Mouse (Mus musculus) kidney, adult 18-20 months (tissue): ENCODE results near the gene Gm20388.
A peak's percentile ranks its signal among the peaks of the same experiment; 100 is the strongest.

ENCODE experiments used
- DNase-seq: peaks from one replicate; pipeline ENCODE4 v3.0.0; 2021

Gene Gm20388

DNA sequence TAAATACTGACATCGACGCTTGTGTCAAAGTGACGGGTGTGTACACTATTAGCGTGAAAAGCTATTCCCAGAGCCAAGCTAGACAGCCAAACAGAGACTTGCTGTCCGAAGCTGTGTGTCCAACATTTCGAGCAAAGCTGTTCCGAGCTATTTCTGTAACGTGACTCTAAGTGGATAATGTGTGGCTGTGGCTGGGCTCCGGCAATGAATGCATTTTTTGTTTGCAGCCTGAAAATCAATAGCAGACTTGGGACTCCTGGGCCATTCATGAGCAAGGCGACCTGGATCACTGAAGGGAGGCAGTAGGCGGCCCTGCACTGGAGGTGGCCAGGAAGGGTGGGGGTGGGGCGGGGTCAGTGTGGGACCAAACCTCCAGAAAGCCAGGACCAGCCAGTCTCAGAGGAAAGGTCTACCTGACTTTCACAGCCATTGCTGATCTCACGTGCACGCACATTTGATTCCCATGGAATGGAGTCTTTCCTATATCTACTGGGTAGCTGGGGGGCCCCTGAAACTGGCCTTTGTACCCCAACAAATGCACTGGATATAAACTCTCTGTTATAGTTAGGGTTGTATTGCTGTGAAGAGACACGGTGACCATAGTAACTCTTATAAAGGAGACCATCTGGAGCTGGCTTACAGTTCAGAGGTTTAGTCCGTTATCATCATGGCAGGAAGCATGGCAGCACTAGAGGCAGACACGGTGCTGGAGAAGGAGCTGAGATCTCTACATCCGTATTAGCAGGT is 1415.7 kb downstream of the Gm20388 start:
- no peak for DNase-seq

DNA sequence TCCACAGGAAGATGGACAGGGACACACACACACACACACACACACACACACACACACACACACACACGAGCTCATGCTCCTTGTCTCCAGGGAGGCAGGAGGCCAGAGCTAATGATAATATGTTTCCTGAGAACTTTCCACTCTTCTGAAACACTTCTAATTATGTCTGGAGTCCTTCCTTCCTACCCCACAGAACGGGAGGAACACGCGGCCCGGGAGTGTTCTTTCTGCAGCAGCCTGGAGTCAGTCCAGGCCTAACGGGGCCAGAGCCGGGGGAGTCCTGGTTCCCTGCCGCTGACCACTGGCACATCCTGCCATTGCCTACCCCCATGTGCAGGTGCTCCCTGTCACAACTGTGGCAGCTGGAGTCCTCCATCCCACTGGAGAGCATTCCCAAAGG is 1421.8 kb downstream of the Gm20388 start:
- DNase-seq: peak; percentile 57

DNA sequence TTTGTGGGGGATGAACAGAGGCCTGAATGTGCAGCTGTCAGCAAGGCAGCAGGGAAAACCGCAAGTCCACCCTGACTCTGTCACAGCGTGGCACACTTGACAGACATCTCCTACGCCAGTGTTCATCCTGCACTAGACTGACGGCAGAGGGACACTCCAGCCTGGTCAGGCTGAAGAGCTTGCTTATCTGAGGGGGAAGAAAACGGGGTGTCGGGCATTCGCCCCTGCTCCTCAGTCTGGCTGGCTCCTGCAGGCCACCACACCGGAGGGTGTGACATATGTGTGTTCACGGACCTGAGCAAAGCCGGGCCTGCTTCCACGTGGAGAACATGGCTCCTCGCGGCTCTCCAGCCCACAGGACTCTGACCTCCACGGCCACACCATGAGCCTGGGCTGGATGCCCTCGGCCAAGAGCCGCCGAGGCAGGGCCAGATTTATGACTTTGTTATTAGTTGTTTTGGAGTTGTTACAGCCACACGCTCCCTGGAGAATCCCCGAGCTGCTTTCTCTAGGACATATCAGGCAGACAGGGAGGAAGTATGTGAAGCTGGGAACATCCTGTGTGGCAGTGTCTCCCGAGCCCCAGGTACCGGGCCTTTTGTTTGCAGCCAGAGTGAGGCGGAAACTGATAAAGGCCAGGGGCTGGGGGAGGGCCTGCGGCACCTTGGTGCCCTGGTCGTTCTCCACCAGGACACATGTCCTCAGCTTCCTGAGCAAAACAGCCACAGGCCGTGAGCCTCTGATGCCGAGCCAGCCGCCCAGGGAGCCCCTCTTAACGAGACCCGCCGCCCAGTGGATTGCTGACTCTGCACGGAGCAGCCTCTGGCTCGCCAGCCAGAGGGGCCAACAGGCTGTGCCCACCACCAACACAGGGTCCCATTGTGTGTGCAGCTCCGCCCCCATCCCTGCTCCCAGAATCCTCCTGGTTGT is 1424.1 kb downstream of the Gm20388 start:
- peak; percentile 61 for DNase-seq

DNA sequence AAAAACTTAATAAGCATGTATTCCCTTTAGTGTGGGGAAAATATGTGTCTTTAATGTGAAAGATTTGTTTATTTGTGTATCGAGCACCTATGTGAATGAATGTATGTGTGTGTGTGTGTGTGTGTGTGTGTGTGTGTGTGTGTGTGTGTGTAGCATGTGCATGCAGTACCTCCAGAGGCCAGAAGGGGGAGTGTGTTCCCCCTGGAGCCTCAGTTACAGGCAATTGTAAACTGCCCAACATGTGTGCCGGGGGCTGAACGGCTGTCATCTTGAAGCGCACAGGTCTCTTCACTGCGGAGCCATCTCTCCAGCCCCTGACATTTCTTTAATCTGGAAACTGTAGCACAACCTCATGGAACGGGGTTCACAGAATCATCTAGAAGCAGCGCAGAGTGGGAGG is 1425.0 kb downstream of the Gm20388 start:
- DNase-seq: no peak

DNA sequence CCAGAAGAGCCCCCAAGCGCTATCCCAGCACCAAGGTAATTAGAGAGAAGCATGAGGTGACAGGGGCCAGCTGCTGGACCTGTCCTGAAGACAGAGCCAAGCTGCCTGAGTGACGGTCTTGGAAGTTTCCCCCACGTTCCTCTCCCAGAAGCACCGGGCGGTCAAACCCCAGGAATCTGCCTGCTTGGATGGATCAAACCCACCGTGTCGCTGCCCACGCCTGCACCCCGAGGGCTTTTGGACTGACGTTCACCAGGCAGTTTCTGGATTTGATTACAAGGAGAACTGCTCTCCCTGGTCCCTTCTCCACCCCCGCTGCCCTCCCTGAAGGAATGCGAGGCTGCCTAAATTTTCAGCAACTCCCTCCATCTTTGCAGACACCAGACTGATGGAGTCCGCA is 1432.3 kb downstream of the Gm20388 start:
- DNase-seq: no peak

DNA sequence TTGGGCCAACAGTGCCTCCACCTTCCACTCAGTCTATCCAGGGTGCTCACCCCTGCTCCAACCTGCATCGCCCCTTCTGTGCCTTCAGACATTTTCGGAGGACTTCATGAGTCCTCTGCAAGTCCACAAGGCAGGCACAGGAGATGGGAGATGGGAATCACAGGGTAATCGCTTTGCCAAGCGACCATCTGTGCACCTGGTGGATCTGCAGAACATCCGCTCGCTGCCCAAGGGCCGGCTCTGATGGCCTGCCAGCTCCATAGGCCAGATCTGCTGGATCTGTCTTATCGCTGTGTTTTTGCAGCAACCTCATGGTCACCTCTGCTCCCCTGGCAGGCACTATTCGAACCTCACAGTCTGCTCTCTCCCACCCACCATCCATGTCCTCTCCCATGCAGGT is 1433.8 kb downstream of the Gm20388 start:
- no peak for DNase-seq

DNA sequence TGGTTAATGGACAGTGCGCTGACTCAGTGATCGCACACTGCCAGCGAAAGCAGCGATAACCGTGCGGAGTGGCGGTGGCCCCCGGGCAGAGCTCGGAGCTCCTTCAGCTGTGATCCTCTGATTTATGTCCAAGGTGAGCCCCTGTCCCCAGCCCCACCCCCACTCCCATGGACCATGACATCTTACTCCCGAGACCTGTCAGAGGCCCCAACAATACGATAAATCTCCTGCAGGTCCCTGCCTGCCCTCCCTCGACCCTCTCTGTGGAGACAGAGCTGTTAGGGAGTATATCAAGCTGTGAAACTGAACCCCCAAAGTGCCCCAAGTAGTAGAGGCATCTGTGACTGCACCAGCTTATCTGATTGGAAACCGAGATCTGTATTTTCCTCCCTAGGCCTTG is 1435.5 kb downstream of the Gm20388 start:
- no peak for DNase-seq

DNA sequence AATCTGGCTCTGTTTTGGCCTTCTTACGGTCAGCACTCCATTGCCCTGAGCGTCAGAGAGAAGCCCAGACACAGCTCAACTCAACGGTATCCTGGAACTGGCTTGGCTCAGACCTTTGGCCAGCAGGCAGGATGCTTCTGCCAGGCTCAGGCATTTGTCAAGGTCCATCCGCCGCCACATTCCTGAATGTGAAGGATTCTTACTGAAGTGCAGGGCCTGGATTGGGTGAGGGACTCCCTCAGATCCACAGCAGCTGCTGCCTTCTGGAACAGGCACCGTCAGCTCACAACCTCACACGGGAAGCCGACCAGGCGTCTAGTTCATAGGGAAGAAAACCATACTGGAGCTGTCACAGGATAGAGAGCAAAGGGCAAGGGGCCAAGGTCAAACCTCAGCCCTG is 1436.2 kb downstream of the Gm20388 start:
- DNase-seq: peak; percentile 36

DNA sequence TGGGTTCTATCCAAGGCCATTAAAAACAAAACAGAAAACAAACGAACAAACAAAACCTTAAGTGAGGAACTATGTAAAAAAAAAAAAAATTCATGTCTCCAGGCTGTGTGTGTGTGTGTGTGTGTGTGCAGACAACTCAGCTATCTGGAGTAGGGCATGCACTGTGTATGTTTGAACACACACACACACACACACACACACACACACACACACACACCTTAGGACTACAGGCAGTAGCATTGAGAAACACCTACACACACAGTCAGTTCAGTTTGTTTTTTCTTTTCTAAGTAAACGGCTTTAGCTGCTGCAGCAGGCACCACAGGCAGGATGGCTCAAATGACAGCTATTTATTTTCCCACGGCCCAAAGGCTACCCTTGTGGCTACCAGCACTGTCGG is 1438.4 kb downstream of the Gm20388 start:
- DNase-seq: no peak

DNA sequence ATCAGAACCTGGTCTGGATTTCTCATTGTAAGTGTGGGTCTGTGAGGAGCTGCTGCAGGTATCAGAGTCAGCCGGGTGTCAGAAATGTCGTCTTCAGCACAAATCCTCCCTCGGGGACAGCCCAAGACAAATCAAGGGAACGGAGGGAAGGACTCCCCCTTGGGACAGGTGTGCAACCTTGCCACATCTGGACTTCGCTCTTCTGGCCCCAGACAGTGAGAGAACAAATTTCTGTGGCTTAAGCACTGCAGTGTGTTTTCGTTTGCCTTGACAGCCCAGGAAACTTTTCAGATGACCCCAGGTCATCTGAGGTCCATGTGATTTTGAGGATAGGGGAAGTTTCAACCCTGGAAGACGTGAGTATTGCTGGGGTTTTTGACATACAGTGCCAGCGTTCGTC is 1440.2 kb downstream of the Gm20388 start:
- no peak for DNase-seq

DNA sequence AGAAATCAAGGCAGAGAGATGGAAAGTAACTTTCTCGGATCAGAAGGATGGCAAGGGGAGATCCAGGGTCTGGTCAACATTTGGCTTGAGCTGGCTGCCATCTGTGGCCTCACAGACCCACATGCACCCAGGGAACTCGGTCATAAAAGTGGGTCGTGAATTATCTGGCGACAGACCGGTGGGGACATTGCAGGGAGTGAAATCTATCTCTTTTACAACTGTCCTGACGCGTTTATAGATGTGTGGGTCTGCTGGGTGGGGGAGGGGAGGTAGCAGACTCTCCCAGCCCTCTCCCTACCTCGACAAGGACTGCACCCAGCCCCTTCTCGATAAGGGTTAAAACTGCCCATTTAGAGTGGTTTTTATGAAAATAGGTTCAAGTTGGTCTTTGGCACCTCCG is 1444.2 kb downstream of the Gm20388 start:
- no peak for DNase-seq

DNA sequence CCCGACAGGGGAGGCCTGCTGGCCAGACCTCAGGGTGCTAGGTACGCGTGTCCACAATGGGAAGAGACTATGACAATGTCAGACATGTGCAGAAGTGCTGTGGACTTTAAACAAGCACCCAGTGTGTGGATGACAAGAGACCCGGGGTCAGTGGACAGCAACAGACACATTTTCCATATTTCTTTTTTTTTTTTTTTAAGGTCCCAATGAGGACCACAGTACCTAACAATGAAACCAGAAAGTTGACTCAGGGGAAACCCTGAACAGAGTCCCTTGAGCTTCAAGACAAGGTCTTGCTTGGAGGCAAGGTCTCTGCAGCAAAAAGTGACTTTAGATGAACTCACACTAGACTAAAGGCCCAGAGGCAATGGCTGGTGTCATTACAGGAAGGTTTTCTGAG is 1446.8 kb downstream of the Gm20388 start:
- no peak for DNase-seq

DNA sequence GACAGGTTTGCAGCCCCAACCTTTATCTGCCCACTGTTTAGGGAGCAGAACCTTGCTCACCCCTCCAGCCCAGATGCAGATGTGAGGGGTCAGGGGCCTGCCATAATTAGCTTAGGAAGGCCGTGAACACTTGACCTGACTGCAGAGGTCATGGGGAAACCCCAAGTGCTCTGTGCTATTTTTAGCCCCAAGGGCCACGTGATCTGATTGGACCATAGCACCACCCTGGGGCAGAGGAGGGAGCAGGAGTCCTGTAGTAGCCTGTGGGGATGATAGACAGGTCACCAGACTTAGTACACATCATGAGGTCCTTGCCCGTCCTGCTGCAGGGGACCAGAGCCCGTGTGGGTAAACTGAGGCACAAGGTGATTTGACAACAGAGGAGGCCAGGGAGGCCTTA is 1448.0 kb downstream of the Gm20388 start:
- no peak for DNase-seq

DNA sequence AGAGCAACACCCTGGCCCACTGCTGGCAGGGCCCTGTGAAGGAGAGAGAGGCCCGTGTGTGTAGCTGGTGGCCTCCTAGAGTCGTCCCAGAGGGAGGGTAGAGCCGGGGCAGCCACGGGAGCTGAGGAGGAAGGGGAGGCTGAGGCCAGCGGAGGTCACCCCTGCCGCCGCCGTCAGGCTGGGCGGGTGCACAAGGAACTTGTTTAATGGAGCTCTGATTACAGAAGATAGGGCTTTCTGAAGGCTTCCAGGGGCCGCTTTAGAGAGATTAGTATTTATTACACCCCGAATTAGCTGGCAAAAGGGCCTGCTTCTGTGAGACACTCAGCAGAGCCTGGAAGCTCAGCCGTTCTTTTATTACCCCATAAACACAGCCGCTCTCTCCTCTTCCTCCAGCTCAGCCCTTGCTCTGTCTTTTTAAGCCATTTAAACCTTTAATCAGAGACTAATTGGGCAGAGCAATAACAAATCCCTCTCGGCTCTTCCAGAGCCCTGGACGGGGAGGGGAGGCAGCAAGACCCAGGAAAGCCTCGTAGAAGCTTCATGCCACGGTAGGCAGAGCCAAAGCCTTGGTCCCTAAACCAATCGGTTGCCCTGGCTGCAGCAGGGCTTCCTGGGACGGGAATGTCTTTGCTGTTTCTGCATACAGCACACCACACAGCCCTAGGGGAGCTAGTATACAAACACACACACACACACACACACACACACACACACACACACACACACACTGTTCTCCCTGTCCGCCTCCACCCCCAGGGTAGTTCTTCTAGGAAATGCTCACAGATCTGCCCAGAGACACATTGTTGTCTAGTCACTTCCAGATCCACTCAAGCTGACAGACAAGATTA is 1448.7 kb downstream of the Gm20388 start:
- no peak for DNase-seq

DNA sequence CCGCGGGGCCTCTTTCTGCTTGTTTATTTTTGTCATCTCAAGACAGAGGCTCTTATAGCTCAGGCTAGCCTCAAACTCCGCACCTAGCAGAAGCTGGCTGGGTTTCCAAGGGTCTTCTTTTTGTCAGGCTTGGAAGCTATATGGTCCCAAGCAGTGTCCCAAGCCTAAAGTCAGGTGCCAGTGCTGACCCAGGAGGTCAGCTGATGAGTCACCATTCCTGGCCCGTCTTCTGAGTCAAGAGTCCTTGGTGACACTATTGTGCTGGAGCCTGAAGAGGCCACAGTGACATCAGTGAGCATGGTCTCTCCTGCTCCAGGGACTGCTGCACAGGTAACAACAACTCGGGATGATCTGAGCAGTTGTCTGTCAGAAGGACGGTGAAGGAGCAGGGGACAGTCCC is 1449.4 kb downstream of the Gm20388 start:
- DNase-seq: no peak

DNA sequence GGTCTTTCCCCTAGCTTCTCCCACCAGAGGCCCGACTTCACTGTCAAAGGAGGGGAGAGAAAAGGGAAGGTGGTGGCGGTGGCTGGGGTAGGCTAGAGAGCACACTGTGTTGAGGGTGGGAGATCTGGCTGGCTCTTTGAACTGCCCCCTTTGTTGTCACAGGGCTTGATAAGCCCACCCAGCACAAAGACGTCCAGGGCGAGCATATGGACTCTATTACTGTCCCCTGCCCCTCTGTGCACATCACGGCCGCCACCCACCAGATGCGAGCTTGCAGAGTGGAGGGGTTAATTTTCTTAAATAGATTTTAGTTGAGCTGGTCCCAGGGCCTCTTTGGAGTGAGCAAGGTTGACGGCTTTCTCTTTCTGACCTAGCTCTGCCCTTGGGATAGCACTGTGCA is 1450.5 kb downstream of the Gm20388 start:
- DNase-seq: no peak

DNA sequence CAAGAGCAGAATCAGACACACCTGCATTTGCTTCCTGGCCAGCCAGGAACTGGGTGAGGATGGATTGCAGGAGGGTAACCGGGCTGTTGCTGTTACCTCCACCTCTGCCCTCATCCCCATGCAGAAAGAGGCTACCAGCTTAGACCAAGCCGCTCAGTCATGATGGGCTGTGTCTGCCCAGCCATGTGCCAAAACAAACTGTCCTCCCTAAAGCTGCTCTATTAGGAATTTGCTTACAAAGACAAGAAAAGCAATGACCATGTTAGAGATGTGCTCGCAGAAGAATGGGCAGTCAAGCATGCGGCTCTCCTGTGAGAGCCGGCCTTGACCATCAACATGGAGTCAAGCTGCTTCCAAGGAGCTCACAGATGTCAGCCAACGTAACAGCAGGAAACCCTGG is 1454.0 kb downstream of the Gm20388 start:
- DNase-seq: no peak

DNA sequence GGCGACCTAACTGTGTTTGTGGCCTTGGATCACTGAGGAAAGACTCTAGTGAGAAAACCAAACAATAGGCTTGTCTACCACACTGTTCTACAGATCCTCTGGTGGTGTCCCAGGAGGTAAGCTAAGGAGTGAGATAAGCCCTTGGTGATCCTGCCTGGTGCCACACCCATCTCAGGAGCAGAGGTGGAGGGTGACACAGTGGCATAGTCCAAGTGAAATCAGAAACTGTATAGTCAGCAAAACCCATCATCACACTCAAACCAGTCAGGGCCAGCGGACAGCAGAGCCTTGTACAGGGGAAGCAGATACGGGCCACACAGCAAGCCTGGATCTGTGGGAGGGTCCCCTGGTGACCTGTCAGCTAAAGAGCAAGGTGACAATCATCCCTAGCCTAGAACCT is 1454.5 kb downstream of the Gm20388 start:
- no peak for DNase-seq

DNA sequence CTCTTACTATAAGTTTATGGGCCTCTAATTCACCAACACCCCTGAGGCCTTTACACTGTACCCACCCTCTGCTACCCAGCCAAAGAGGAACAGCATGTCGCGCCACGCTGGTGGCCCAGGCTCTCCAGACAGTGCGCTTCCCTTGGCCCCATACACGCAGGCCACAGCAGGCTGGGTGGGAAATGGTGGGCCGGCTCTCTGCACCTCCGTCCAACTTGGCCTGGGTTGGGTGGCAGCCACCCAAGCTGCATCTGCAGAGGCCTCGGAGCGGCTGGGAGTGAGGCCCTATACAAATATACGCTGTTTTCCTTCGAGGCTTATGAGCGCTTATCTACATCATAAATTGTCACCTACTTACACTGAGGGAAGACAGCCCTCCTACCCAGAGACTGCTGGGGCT is 1456.0 kb downstream of the Gm20388 start:
- no peak for DNase-seq

DNA sequence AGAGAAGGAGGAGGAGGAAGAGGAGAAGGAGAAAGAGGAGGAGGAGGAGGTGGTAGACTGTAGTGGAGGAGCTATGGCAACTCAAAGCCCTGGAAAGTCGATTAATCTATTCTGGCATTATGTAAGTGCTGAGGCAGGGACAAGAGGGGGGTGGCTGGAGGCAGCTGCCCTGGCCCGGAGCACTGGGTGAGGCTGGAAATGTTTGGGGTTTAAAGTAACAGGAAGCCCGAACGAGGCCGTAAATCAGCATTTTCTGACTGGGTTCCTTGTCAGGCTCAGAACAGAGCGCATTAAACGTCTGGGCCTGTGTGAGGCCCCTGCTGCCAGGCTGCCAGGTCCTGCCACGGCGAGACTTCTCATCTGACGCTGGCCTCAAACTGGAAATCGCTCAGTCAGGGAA is 1458.2 kb downstream of the Gm20388 start:
- DNase-seq: no peak

DNA sequence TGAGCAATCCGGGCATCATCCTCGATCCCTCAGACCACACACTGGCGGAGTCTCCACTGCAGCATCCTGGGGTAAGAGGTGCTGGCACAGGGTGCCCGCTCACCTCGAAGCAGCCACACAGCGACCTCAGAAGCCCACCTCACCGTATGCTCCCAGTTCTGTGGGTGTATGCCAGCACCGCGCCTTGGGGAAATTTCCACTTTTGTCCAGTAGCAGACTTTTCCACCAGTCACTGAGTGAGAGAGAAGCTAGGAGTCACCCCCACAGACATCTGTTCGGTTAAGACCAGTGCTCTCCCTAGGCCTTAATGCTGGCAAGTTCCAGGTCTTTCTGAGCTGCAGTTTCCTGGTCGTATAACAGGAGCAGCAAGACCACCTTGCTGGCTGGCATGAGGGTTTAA is 1458.7 kb downstream of the Gm20388 start:
- DNase-seq: no peak

DNA sequence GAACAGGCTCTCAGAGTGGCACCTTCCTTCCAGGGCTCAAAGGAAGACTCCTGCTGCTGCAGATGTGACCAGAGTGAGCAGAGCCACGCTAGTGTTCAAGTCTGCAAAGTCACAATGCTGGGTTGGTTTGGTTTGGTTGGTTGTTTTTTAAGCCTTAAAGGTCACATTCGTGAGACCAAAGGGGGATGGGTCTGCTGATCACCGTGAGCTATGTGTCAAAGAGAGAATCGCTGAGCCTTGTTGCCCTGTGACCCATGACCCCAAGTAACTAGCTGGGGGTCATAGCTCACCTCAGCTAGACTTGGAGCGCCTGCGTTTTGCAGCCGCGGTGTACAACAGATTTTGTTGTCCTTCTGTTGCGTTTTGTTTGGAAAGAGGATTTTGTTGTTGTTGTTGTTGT is 1460.6 kb downstream of the Gm20388 start:
- no peak for DNase-seq

DNA sequence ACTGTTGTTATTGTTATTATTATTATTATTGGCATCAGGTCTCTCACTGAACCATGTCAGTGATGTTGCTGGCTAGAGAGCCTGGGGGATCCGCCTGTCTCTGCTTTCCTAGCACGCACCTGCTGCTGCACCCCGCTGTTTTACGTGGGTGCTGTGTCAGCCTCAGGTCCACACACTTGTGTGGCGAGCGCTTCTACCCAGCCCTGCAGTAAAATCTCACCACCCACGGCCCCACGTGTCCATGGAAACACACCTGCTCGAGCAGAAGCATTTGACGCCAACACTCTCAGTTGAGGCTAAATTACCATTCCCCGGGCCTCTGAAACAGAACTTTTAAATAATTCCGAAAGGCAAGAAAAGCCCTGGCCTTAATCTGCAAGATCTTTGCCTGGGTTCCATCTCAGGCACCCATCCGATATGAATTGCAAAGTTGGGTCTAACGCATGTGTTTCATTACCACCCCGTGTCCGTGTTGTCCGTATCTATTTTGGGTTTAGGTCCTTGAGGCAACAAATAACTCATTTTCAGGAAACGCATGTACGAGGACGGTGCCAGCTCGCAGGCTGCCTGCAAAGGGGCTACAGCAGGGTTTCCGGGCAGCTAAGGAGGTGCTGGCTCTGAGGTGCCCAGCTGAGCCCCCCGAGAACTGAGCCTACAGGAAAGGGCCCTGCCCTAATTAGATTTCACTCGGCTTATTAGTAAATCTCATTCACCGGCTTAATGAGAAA is 1461.4 kb downstream of the Gm20388 start:
- DNase-seq: no peak
